Mouse (Mus musculus): Measurements from ENCODE around the gene Wdr90.
"Not testable (repeated sequence)": the region's sequence is repeated elsewhere in the genome, so short reads cannot be mapped to it uniquely, and the experiment has no call there.

Wdr90 gene

DNA sequence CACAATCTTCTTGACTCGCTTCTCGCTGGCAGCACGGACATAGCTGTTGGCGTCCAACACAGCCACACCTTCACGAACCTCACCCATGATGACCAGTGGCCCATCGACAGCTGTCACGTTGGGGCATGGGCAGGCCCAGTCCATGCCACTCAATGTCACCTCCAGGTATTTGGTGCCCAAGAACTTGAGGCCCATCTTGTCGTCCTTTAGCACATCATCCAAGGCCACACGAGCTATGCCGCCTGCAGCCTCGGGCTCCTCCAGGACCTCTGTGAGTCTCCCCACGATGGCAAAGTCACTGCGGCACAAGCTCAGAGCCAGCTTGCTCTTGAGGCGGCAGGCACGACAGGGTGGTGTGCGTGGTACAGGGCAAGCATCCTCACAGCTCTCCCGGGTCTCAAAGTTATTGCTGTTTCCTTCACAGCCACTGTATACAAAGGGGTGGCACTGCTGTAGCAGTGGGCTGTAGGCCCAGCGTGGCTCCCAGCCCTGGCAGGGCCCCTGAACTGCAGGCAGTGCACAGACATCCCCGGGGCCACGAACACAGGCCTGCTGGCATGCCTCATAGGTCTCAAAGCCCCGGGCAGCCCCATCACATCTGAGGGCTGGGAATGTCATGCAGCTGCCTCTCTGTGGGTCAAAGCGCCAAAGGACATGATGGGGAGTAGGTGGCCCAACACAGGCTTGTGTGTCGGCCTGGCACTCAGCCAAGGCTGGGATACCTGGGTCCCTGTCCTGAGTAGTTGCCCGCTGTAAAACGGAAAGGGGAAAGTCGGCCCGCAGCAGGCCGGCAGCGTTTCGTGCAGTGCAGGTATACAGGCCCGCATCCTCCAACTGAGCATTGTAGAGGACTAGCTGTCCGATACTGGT lies 16.7 kb upstream of the Wdr90 start:
- DNase-seq (ENCODE audit: low read depth, low spot score): no peak

DNA sequence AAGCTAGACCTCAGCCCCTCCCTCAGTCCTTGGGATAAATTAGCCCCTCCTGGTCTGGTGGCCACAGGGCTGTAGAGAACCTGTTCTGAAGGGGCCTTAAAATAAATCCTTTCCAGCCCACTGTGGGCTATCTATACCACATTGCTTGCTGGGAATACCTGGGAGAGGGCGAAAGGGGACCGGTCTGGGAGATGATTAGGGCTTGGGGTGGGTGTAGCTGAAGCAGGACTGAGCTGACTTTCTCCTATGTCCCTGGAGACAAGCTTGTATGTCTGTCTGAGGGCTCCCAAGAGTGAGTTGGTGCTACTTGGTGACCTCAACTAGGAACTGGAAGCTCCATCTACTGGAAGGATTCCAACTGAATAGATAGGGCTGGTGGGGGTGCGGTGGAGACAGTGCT lies 15.7 kb upstream of the Wdr90 start:
- DNase-seq (ENCODE audit: low read depth, low spot score): no peak

DNA sequence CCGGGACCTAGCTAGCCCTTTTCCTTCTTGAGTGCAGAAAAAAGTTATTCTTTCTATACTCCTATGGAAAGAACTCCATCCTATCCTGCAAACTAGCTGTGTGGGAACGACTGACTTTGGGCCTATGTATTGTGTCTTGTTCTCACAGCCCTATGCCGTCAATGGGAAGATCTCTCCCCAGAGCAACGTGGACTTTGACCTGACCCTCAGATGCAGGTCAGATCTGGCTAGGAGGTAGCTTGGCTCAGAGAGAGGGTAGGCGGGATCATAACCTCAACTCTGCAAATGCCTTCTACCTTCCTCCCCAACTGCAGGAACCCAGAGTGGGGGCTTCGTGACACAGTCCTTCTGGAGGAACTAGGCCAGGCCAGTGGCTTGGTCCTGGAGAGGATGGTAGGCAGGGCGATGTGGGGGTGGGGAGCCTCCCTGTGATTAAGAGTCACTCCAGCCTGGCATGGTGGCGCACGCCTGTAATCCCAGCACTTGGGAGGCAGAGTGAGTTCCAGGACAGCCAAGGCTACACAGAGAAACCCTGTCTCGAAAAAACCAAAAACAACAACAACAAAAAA lies 15.1 kb upstream of the Wdr90 start:
- no peak for DNase-seq (ENCODE audit: low read depth, low spot score)

DNA sequence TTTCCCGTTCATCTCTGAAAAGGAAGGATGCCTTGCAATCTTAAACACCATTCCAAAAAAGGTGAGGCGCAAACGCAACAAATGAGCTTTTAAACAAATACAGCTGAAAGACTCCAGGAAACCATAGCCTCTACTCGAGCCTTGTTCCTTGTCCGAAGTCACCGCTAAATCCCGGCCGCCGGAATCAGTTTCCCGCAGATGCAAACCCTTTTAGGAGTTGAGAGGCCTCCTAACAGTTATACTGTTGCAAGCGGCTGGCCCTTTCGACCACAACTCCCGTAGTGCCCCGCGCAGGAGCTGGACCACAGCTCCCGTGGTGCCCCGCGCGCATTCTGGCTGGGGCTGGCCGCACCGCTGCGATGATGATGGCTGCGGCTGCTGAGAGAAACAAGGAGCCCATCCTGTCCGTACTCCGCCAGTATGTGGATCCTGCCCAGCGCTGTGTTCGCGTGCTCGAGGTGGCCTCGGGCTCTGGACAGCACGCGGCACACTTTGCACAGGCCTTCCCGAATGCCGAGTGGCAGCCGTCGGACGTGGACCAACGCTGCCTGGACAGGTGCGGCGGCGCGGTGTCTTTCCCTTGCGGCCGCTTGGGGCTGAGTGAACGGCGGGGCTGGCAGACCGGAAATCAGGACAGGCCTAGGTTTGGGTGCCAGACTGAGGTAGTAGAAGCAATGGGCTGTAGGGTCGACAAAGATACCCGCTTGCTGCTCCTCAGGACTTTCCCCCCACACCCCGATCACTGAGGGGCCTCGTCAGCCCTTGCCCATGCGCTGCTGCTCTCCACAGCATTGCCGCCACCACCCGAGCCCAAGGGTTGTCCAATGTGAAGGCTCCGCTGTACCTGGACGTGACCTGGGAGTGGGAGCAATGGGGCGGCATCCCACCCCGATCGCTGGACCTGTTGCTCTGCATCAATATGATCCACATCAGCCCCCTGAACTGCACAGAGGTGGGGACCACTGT lies 14.2 kb upstream of the Wdr90 start:
- peak; percentile 80 for DNase-seq (ENCODE audit: low read depth, low spot score)

DNA sequence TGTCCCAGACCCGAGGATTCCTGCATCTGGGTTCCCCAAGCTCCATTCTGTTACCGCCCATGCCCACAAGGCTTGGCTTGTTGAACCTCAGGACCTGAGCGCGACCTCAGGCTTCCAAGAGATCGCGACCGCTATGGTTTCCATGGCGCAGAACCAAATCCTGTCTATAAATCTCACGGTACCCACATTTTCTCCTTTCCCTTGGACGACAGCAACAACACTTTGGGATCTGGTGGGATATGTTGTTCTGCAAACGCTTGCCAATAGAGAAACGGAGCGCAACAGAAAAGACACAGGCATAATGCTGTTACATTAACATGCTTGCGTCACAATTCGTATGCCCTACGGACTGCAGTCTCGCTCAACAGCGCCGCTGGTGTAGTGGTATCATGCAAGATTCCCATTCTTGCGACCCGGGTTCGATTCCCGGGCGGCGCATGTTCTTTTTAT lies 13.4 kb upstream of the Wdr90 start, which contains the start of gene Mettl26:
TSS of gene Mettl26 (plus strand) at position 354 of the 450 bp plus-strand sequence.
- DNase-seq (ENCODE audit: low read depth, low spot score): peak; percentile 91

DNA sequence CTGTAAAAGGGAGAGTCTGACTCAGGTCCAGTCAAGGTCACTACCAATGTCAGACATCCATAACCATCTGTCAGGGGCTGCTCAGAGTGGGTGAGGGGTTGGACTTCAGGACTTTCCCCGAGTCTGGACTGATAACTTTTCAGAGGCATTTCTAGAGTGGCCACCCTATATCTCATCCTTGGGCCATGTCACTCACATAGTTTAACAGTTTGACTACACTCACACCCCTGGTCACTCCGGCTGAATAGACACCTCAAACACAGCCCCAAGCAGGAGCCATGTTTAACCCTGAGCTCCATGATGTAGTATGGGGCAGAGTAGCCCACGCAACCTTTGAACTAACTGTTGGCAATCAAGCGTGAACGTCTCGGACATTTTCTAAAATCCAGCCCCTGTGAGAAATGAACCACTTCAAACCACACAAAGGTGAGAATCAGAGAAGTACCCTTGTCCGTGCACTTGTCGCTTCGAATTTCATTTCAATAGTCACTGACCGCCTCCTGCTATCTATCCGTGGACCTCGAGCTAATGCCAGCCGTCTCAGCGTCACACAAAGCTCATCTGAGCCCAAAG lies 12.9 kb upstream of the Wdr90 start:
- DNase-seq (ENCODE audit: low read depth, low spot score): no peak

DNA sequence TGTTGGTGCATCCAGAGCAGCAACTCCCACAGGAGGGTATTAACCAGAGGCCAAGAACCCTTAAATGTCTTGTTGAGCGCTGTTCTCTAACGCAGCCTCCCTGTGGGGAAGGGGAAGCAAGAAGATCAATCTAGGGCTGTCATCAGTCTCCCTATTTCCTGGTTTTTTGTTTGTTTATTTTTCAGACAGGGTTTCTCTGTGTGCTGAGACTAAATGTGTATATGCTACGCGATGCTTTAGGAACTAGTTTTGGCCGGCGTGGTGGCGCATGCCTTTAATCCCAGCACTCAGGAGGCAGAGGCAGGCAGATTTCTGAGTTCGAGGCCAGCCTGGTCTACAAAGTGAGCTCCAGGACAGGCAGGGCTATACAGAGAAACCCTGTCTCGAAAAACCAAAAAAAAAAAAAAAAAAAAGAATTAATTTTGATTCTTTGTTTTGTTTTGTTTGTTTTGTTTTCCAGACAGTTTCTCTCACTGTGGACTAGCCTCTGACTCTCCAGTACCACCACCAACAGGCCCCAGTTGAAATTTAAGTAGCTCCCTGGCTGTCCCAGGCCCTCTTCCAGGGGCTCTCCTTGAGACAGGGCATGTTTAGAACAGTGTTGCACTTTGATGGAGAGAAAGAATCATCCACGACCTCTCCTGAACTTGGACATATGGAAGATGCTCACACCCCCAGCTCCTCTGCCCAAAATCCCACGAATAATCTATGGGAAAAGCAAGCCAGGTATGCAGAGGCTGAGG lies 12.3 kb upstream of the Wdr90 start:
- DNase-seq (ENCODE audit: low read depth, low spot score): no peak

DNA sequence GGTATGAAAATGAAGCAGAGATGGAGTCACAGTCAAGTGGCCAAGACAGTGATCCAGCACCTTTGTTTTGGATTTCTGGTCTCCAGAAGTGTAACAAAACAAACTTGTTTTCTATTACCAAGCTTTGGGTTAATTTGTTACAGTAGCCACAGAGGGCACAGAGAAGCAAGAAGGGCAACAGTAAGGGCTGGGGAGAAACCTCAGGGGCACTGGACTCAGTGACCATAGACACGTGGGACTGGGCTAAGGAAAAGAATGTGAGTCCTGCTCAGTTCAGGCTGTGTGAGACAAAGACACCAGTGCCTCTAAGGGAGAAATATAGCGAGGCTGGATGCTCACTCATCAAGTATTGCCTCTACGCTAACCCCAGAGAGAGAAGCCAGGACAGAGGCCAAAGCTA lies 11.4 kb upstream of the Wdr90 start:
- no peak for DNase-seq (ENCODE audit: low read depth, low spot score)

DNA sequence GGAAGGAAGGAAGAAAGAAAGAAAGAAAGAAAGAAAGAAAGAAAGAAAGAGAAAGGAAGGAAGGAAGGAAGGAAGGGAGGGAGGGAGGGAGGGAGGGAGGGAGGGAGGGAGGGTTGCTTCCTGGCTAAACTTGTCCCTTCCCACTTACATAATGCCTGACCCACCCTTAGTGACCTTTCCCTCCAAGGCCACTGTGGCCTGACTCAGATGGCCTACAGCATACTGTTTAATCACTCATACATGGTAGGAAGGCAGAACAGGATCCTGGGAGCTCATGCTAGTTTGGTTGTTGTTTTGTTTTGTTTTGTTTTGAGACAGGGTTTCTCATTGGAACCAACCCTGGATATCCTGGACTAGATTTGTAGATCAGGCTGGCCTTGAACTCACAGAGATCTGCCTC lies 10.3 kb upstream of the Wdr90 start:
- DNase-seq (ENCODE audit: low read depth, low spot score): not testable (repeated sequence)

DNA sequence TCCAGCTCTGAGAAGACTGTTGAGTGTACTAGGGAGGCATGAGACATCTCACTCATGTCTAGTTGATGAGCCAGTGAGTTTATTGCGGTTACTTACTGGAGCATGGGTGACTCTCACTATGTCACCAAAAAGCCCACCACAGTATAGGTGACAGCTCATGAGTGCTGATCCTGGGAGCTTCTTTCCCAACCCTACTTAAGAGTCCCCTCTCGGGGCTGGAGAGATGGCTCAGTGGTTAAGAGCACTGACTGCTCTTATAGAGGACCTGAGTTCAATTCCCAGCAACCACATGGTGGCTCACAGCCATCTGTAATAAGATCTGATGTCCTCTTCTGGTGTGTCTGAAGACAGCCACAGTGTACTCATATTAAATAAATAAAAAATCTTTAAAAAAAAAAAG lies 8.7 kb upstream of the Wdr90 start:
- DNase-seq (ENCODE audit: low read depth, low spot score): no peak

DNA sequence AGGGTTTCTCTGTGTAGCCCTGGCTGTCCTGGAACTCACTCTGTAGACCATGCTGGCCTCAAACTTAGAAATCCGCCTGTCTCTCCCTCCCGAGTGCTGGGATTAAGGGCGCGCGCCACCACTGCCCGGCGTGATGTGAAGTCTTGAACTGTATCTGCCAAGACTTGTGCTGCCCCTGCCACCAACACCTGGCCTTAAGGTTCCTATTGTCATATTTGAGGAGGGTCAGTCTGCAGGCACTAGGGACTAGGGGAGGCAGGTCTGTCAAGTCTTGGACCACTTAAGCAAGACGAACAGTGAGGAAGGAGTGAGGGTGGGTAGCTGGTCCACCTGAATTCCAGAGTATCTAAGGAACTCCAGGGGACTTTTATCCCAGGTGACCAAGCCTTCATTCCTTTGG lies 8.2 kb upstream of the Wdr90 start:
- no peak for DNase-seq (ENCODE audit: low read depth, low spot score)

DNA sequence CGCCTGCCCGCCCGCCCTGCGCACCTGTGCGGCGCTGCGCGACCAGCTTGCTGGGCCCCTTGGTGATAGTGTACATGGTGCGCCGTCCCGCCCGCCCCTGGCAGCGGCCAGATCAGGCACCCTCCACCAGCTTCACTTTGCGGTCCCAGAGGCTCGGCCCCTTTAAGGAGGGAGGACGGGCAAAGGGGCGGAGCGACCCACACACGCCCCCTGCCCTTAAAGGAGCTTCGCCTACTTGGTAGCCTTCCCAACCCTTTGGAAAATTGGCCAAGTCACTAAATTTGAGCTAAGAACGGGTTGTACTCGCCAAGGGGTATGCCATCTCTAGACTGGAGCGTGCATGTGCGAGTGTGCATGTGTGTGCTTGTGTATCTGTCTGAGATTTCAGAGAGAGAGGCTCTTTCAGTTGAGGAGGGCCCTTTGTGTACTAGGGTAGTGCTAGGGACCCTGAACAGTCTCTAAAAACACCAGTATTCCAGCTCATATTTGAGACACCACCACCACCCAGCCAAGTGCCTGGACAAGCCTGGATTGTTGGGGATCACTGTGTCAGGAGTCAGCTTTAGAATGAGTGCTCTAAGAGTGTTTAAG lies 7.4 kb upstream of the Wdr90 start, which contains the start of gene Mcrip2:
TSS of gene Mcrip2 (minus strand) at position 164 of the 591 bp plus-strand sequence.
- DNase-seq (ENCODE audit: low read depth, low spot score): peak; percentile 89

DNA sequence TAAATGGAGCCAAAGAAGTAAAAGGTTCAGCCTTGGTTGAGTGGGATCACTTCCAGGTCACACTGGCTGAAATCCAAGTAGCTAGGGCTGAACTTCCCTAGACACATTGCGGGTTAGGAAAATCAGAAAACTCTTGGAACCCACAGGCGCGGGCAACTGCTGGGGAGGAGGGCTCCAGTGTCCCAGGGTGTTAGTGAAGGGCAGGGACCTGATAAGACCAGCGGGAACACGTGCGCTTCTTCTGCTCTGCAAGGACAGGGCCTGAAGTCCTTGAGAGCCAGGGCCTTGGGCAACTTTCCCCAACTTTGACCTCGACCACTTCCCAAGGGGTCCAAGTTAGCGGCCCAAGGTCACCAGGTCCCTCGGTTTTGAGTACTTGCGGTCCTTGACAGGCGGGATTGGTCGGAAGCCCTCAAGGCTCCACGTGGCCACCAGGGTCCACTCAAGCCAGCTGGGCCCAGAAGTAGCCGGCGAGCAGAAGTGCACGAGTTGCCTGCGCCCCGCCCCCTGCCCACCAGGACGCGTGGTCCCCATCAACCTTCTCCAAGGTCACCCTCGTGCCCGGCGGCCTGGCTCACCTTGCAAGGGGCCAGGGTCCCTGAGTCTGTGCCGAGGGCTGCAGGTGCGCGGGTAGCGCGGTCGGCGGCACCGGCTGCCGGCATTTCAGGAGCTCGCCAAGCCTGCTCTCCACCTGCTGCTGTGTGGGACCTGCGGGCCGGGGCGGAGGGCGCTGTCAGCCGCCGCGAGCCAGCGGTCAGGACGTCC lies 6.7 kb upstream of the Wdr90 start:
- DNase-seq (ENCODE audit: low read depth, low spot score): peak; percentile 62

DNA sequence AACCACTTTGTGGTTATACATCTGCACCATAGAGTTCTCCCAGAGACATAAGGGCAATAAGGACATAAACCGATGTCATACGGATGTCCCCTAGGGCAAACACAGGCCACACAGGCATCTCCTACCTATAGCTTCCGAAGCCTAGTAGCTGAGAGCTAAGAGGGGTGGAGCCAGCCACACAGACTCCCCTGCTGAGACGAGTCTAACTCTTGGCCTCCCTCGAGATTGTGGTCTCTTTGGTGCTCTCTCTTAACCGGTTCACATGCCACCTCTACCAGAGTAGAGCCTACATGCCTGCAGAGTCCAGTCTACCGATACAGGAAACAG lies 6.2 kb upstream of the Wdr90 start:
- no peak for DNase-seq (ENCODE audit: low read depth, low spot score)

DNA sequence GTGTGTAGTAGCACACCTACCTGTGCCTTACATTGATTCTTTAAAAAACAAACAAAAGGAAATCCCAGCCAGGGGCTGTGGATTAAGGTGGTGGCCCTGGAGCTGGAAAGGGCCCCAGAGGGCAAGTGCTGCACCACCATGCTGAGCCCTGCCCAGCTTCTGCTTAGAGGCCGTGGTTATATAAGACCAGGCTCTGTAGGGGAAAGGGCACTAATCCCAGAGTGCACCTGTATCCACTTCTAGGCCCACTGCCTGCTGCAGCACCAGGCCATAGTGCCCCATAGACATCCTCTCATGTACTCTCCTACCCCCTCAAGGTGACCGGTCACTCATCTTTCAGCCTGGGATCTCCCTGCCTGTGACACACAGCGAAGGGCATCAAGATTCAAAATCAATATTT lies 4.9 kb upstream of the Wdr90 start:
- peak; percentile 58 for DNase-seq (ENCODE audit: low read depth, low spot score)

DNA sequence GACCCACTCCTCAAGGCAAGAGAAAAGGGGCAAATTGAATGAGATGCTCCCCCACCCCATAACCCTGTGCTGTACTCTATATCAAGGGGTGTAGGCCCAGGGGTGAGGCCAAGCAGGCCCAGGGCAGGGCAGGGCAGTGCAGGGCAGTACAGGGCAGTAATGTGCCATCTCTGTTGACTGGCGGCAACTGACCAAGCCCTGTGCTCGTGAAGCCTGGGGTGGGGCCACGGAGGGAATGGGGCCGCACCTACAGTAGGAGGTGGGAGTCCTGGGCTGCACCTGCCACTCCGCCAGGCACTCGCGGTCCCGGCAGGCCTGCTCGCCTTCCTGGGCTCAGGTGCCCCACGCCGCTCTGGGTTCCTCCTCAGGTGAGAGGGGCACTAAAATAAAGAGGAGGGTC lies 4.0 kb upstream of the Wdr90 start:
- DNase-seq (ENCODE audit: low read depth, low spot score): no peak

DNA sequence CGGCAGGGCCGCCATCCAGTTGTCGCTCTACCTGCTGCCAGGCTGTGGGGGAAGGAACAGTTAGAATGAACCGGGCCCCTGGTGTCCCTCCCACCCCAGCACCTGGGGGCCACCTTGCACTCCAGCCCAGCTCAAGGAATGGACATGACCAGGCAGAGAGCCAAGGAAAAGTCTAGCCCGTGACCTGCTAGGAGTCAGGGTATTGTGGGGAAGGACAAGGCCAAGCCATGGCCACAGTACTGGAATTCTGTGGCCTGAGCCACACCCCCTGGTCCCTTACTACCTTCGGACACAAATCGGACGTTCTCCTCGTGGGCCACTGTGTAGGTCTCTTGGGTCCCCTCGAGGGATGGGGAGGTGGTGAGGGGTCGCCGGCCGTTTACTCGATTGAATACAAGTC lies 3.0 kb upstream of the Wdr90 start:
- DNase-seq (ENCODE audit: low read depth, low spot score): no peak

DNA sequence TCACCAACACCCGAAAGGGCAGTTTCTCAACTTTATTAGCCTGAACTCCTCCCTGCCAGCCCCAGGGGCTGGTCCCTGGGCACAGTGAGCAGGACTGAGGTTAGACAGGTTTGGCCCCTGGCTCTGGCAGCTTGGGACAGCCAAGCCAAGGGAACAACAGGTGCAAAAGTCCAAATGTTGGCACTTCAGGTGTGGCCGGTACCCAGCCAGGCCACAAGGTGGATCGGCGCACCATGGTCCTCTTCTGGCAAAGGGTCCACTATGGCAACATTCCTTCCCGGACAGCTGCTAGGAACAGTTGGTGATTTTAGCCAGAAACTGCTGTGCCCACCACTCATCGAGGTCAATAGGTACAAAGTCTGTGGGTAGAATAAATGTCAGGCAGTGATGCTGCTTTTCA lies 2.4 kb upstream of the Wdr90 start:
- DNase-seq (ENCODE audit: low read depth, low spot score): no peak

DNA sequence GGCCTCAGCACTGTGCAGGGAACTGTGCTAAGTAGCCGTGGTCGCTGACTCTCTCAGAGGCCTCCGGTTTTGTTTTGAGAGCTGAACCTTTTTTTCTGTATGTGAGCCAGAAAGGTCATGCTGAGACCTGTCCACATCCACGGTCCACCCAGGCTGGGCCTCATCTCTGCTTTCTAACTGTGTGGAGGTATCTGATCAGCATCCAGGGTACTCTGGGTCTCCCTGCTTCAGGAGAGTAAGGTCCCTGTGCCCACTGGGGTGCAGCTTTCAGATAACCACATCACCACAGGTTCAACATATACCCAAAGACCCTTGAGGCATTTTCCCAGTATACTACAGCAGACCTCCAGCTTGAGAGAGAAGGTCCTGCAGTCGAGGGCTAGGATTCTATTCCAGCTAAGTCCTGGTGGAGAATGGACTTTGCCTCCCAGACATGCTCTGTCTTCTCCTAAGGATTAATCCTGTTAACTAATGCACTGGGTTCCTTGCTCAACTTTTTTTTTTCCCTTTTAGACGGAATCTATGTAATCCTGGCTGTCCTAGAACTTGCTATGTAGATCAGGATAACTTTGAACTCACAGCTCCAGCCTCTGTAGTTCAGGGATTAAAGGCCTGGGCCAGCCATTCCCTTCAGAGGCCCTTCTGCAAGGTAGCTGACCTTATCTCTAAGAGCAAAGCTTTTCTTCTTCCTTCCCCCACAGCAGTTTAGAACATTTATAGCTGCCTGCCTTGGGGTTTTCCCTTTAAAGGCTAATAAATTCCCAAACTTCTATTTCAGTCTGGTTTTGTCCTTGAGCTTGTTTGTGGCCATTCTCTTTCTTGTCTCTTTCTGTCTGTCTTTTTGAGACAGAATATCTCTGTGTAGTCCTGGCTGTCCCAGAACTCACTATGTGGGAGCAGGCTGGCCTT lies 657 bp upstream of the Wdr90 start:
- no peak for DNase-seq (ENCODE audit: low read depth, low spot score)

Measured in skeletal muscle tissue, adult 2 months (tissue).